Mouse (Mus musculus) testis, adult 2 months (tissue): ENCODE measurements at regions not wholly inside any gene's neighbourhood (a gene's known extent, or its start where the extent isn't known, plus 50 kb on each side); places are given as distances from the start of the nearest gene placed in this dataset.

Experiments used
- CTCF ChIP-seq: fragments of 200-500 bp; IDR thresholded peaks from 2 replicates; pipeline ENCODE4 v1.5.1; 2012; ENCODE audit warnings: low read depth, mild to moderate bottlenecking, inconsistent platforms, low read length, moderate library complexity; ENCODE audit not compliant: control insufficient read depth, insufficient read depth, insufficient replicate concordance
- POLR2A ChIP-seq: fragments of 200-500 bp; IDR thresholded peaks from 2 replicates; pipeline ENCODE4 v1.6.1; 2012; ENCODE audit warnings: low read depth, mild to moderate bottlenecking, inconsistent platforms, low read length, moderate library complexity; ENCODE audit not compliant: control insufficient read depth

- TF ChIP-seq CTCF (no peak), POLR2A (no peak)
Observed at GRCm38 (mm10) chr10:98650533-98650932, 263.7 kb upstream of the Atp2b1 start.
